Mouse (Mus musculus) lung, postnatal 0 days (tissue): ENCODE data around the gene Slc25a22. TPM values are rescaled to one million over a fixed set of nuclear protein-coding genes. Genes with fewer than 3 reads are reported as not detected.
"Not testable (repeated sequence)": the region's sequence is repeated elsewhere in the genome, so short reads cannot be mapped to it uniquely, and the experiment has no call there.

Experiments
- ATAC-seq: fragments of 200-750 bp; cut with Nextera tagmentation; 2 replicates; pipeline ENCODE4 v1.8.0; 2017; ENCODE audit warnings: moderate library complexity
- DNase-seq: peaks from one replicate; pipeline ENCODE4 v3.0.0-alpha.2; 2016; ENCODE audit warnings: low spot score
- H3K27ac ChIP-seq: fragments of 300-500 bp; sonication (generic); 2 replicates; pipeline ENCODE4 v1.5.1; 2014; ENCODE audit warnings: antibody characterized with exemption, mild to moderate bottlenecking, low read length, mixed read lengths
- H3K27me3 ChIP-seq: fragments of 300-500 bp; sonication (generic); replicated peaks from 2 replicates; pipeline ENCODE4 v1.6.1; 2014; ENCODE audit warnings: low read length, mixed read lengths; ENCODE audit not compliant: insufficient read depth
- H3K36me3 ChIP-seq: fragments of 300-500 bp; sonication (generic); 2 replicates; pipeline ENCODE4 v1.6.1; 2014; ENCODE audit warnings: low read length, mixed read lengths; ENCODE audit not compliant: insufficient read depth
- H3K4me1 ChIP-seq: fragments of 300-500 bp; sonication (generic); 2 replicates; pipeline ENCODE4 v1.6.1; 2014; ENCODE audit warnings: antibody characterized with exemption, low read depth, low read length, mixed read lengths; ENCODE audit not compliant: insufficient read depth
- H3K4me2 ChIP-seq: fragments of 300-500 bp; sonication (generic); replicated peaks from 2 replicates; pipeline ENCODE4 v1.6.1; 2014; ENCODE audit warnings: low read depth, mild to moderate bottlenecking, low read length, moderate library complexity, mixed read lengths
- H3K4me3 ChIP-seq: fragments of 300-500 bp; sonication (generic); 2 replicates; pipeline ENCODE4 v1.5.1; 2014; ENCODE audit warnings: low read depth, low read length
- H3K9ac ChIP-seq: fragments of 300-500 bp; sonication (generic); replicated peaks from 2 replicates; pipeline ENCODE4 v1.6.1; 2014; ENCODE audit warnings: low read depth, mild to moderate bottlenecking
- H3K9me3 ChIP-seq: fragments of 300-500 bp; sonication (generic); 2 replicates; pipeline ENCODE4 v1.6.1; 2016; ENCODE audit warnings: low read length, mixed read lengths
- CTCF ChIP-seq: IDR thresholded peaks from 2 replicates; pipeline ENCODE4 v1.5.1; 2016; ENCODE audit warnings: antibody characterized with exemption, mild to moderate bottlenecking
- EP300 ChIP-seq: IDR thresholded peaks from 2 replicates; pipeline ENCODE4 v1.6.1; 2016; ENCODE audit warnings: antibody characterized with exemption, mild to moderate bottlenecking, control low read depth
- WGBS: fragments of 180-500 bp; shearing (Covaris S2); extraction: QIAGEN DNeasy Blood & Tissue Kit; methylation state at CpG from one replicate; pipeline ENCODE4 v1.1.7; 2014; 5-methylcytosine and 5-hydroxymethylcytosine counted together
- polyA plus RNA-seq: library from polyadenylated mRNA; unstranded; fragments of >200 nt; fragmentation: Nextera tagmentation; extraction: Ambion mirVana; gene quantifications from 2 replicates; pipeline ENCODE4 v1.2.1, GENCODE M21; 2015

Slc25a22 gene
- polyA plus RNA-seq, 1 experiment from 2014 or later: 12.3 TPM

DNA sequence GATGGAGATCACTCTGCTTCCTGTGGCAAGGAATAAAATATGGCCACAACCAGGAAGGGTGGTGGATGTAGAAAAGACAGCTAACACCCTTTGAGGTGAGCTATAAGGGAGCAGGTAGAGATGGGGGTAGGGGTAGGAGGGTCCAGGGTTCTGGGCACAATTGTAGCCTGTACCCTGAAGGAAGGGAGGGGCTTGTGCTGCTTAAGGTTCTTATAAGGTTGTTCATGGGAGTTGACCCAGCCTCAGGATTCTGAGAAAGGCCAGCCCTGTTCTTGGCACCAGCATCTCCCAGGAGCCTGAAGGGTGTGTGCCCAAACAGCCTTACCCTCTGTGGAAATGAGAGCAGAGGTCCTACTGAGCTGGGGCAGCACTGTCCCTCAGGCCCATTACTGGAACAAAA lies 14.2 kb upstream of the Slc25a22 start:
- Histone ChIP-seq H3K27me3 (no peaks in the 10 kb centered on the region), H3K4me2 (no peak overlapping the region), H3K27ac (no peak overlapping the region), H3K9me3 (no peaks in the 10 kb centered on the region), H3K9ac (no peak overlapping the region), H3K4me3 (no peak overlapping the region), H3K36me3 (no peaks in the 10 kb centered on the region), H3K4me1 (peaks cover 14% of the 10 kb centered on the region; the same call in 1 of the 2 replicates)
- DNase-seq (no peak), ATAC-seq (no peak)
- no peak for TF ChIP-seq EP300
- TF ChIP-seq CTCF: no peak

DNA sequence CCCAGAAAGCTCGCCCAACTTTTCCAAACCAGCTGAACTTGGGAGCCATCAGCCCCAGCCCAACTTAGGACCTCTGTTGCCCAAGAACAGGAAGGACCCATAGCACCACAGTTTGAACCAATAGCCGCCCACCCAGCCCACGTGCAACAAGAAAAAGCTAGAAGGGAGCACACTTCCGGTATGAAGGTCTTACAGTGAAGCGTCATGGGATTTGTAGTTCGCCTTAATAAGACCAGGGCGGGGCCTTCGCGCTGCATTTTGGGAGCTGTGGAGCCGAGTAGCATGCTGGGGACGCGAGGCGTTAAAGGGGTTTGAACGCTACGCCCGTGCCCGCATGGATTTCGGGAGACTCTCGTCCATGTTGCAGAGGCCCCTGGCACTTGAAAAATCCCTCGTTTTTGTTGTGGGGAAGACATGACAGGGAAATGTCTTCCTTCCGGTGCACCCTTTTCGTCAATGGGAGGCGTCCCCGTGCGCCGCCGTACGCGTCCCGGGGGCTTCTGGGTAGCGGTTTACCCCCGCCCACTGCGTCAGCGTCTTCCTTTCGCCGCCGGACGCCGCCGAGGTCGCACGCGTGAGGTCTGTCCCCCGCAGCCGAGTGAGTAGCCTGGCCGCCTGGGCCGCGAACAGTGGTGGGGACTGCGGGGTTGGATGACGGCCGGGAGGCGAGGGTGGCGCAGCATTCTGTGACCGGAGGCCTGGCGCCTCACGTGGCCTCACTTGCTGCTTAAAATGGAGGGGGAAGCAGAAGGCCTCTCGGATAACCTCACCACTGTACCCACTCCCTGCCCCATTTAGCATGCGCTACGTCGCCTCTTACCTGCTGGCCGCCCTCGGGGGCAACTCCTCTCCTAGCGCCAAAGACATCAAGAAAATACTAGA lies 9.7 kb upstream of the Slc25a22 start, which contains the start of gene Rplp2:
Rplp2 (plus strand) TSS at position 261 of the 882 bp plus-strand sequence.
- peak within 1 kb of the TSS; percentile 76 for H3K9ac ChIP-seq
- peak; percentile 20; the same call in 1 of the 2 replicates for TF ChIP-seq CTCF
- peak; percentile 70 for TF ChIP-seq EP300
- H3K4me1 ChIP-seq: peaks cover 8% of the 10 kb centered on the region
- ATAC-seq: peak; percentile 94
- DNase-seq: peak; percentile 97
- H3K36me3 ChIP-seq: no peaks in the 10 kb centered on the region
- WGBS: under 1% methylated on average over 57 of the region's 63 CpGs
- no peaks in the 10 kb centered on the region for H3K9me3 ChIP-seq
- H3K27ac ChIP-seq: peak within 1 kb of the TSS; percentile 79
- no peaks in the 10 kb centered on the region for H3K27me3 ChIP-seq
- H3K4me2 ChIP-seq: peak within 1 kb of the TSS; percentile 68
- H3K4me3 ChIP-seq: peak within 1 kb of the TSS; percentile 72

- H3K4me3 ChIP-seq, ATAC-seq, DNase-seq, H3K36me3 ChIP-seq, H3K4me1 ChIP-seq, H3K27ac ChIP-seq, H3K9me3 ChIP-seq, H3K27me3 ChIP-seq, H3K9ac ChIP-seq, H3K4me2 ChIP-seq: not testable (repeated sequence)
- 70% methylated on average over 3 of the region's 3 CpGs for WGBS
Measured at GRCm38 (mm10) chr7:141446374-141446773, 8.7 kb upstream of the Slc25a22 start.

DNA sequence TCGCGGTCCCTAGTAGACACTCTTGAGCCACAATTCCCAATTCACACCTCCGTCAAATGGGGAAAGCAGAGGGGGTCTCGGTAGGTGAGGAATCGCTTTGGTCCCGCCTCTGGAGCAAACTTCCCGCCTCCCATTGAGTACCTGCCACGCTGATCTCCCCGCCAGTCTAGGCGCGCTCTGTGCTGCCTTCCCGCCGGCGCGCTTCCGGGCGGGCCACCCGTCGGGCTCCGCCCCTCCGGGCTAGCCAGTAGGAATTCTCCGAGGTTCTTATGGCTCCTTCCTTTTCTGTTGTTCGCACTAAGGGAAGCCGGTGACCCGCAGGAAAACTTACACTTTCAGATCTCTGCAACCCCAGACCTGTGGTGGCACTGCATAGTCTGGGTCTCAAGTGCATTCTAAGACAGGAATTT lies 6.1 kb upstream of the Slc25a22 start, which contains the start of gene Pidd1:
Pidd1 (minus strand) TSS at position 198 of the 410 bp plus-strand sequence.
- no peak within 1 kb of the TSS; the same call in 1 of the 2 replicates for H3K9ac ChIP-seq
- peak within 1 kb of the TSS; percentile 71 for H3K4me2 ChIP-seq
- no peaks in the 10 kb centered on the region for H3K9me3 ChIP-seq
- TF ChIP-seq CTCF: no peak
- no peak for TF ChIP-seq EP300
- H3K27me3 ChIP-seq: no peaks in the 10 kb centered on the region
- DNase-seq: peak; percentile 89
- peaks cover 12% of the 10 kb centered on the region for H3K4me1 ChIP-seq
- H3K36me3 ChIP-seq: no peaks in the 10 kb centered on the region
- H3K27ac ChIP-seq: peak within 1 kb of the TSS; percentile 4; the same call in 1 of the 2 replicates
- H3K4me3 ChIP-seq: peak within 1 kb of the TSS; percentile 34
- peak; percentile 48 for ATAC-seq
- WGBS: under 1% methylated on average over 25 of the region's 25 CpGs

GRCm38 (mm10) chr7:141443081-141443821 lies 5.6 kb upstream of the Slc25a22 start:
- WGBS: 11% methylated on average over 12 of the region's 12 CpGs
- Histone ChIP-seq H3K4me1 (peaks cover 12% of the 10 kb centered on the region), H3K9ac (no peak overlapping the region; the same call in 1 of the 2 replicates), H3K4me2 (peak overlapping the region; percentile 71), H3K4me3 (peak overlapping the region; percentile 34), H3K27ac (peak overlapping the region; percentile 4; the same call in 1 of the 2 replicates), H3K9me3 (no peaks in the 10 kb centered on the region), H3K36me3 (no peaks in the 10 kb centered on the region), H3K27me3 (no peaks in the 10 kb centered on the region)
- ATAC-seq (no peak), DNase-seq (peak; percentile 59)
- TF ChIP-seq EP300 (no peak), CTCF (peak; percentile 50)

DNA sequence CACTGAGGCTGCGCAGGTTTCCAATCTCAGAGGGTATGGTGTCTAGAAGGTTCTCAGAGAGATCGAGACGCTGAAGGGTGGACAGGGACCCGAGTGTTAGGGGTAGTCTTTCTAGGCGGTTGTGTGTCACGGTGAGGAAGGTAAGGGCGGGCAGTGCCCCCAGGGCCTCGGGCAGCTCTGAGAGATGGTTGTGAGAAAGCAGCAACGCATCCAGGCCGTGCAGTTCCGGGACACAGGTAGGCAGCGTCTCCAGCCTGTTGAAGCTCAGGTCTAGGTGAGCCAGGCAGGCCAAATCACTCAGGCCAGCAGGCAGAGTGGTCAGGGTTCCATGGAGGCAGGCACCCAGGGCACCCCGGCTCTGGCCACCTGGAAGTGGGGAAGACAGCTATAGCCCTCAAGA lies 4.5 kb upstream of the Slc25a22 start:
- ATAC-seq: no peak

More for the DNA sequence above, 4.5 kb upstream of the Slc25a22 start:
- H3K4me2 ChIP-seq: no peak overlapping the region
- no peak overlapping the region for H3K9ac ChIP-seq
- H3K27me3 ChIP-seq: no peaks in the 10 kb centered on the region
- DNase-seq: no peak
- H3K4me1 ChIP-seq: peaks cover 12% of the 10 kb centered on the region
- TF ChIP-seq CTCF: no peak
- no peak for TF ChIP-seq EP300
- H3K9me3 ChIP-seq: no peaks in the 10 kb centered on the region
- WGBS: 94% methylated on average over 13 of the region's 13 CpGs
- H3K36me3 ChIP-seq: no peaks in the 10 kb centered on the region
- H3K27ac ChIP-seq: no peak overlapping the region
- no peak overlapping the region for H3K4me3 ChIP-seq
